Mouse (Mus musculus): ENCODE results near the gene Uvssa.

- TF ChIP-seq POLR2A (IDR thresholded peaks at IDR 0.05; ENCODE audit: extremely low read depth, insufficient read depth, low read length) (no peak), CTCF (IDR thresholded peaks at IDR 0.05; ENCODE audit: low read depth, low read length) (no peak)
These were observed 79.8 kb downstream of the Uvssa start for GRCm38 (mm10) chr5:33458132-33458622.

Data from liver, adult 2 months (tissue).